Mouse (Mus musculus) layer of hippocampus, adult 11-12 months (tissue): ENCODE measurements around the gene Zmynd10.

Experiments used
- DNase-seq: peaks from one replicate; pipeline ENCODE4 v3.0.0; 2022; ENCODE audit warnings: low spot score

Gene Zmynd10

GRCm38 (mm10) chr9:107540420-107540819, 6.7 kb upstream of the Zmynd10 start:
- DNase-seq = no peak

- no peak for DNase-seq
Measured at GRCm38 (mm10) chr9:107541005-107541404, 6.1 kb upstream of the Zmynd10 start.

GRCm38 (mm10) chr9:107541474-107542351, 5.4 kb upstream of the Zmynd10 start, which contains the start of the genes Cyb561d2 and Nprl2:
Gene Cyb561d2 (minus strand): TSS chr9:107542193.
Gene Nprl2 (plus strand): TSS chr9:107542226.
- DNase-seq = peak; percentile 94

- DNase-seq = no peak
Measured at GRCm38 (mm10) chr9:107542352-107542686, 4.8 kb upstream of the Zmynd10 start.

GRCm38 (mm10) chr9:107542721-107543120, 4.4 kb upstream of the Zmynd10 start:
- no peak for DNase-seq

- no peak for DNase-seq
Measured at GRCm38 (mm10) chr9:107543299-107543698, 3.8 kb upstream of the Zmynd10 start.

- no peak for DNase-seq
Measured at GRCm38 (mm10) chr9:107544196-107544700, 2.9 kb upstream of the Zmynd10 start.

- no peak for DNase-seq
Measured at GRCm38 (mm10) chr9:107544729-107545128, 2.4 kb upstream of the Zmynd10 start.

- no peak for DNase-seq
Measured at GRCm38 (mm10) chr9:107545199-107545598, 1.9 kb upstream of the Zmynd10 start.

- DNase-seq = peak; percentile 78
Measured at GRCm38 (mm10) chr9:107545602-107546001, 1.5 kb upstream of the Zmynd10 start.

- DNase-seq = no peak
Measured at GRCm38 (mm10) chr9:107547957-107548356, 859 bp downstream of the Zmynd10 start.

GRCm38 (mm10) chr9:107548820-107549219, 1.7 kb downstream of the Zmynd10 start:
- no peak for DNase-seq

- DNase-seq = no peak
Measured at GRCm38 (mm10) chr9:107549297-107550074, 2.4 kb downstream of the Zmynd10 start.

GRCm38 (mm10) chr9:107550491-107551116, 3.5 kb downstream of the Zmynd10 start:
- no peak for DNase-seq

GRCm38 (mm10) chr9:107551117-107551889, 4.2 kb downstream of the Zmynd10 start, which contains the start of gene Rassf1:
Gene Rassf1 (plus strand): TSS chr9:107551555.
- no peak for DNase-seq

- no peak for DNase-seq
Measured at GRCm38 (mm10) chr9:107551890-107552355, 4.8 kb downstream of the Zmynd10 start.

GRCm38 (mm10) chr9:107552690-107553393, 5.7 kb downstream of the Zmynd10 start:
- DNase-seq = no peak

GRCm38 (mm10) chr9:107553541-107554318, 6.6 kb downstream of the Zmynd10 start:
- no peak for DNase-seq

GRCm38 (mm10) chr9:107554319-107554825, 7.3 kb downstream of the Zmynd10 start:
- peak; percentile 95 for DNase-seq

GRCm38 (mm10) chr9:107555031-107555457, 7.9 kb downstream of the Zmynd10 start:
- DNase-seq = no peak
